Comparison of ENCODE assay signal across 8 mouse cellular contexts in genomic region chr16:4683581-4684456, GRCm38 (mm10). TPM values are rescaled to one million over a fixed set of nuclear protein-coding genes. Genes with fewer than 3 reads are reported as not detected.
DNase-seq lines count a peak whose midpoint lies in the region; ATAC-seq and TF ChIP-seq lines count a peak whose summit lies in the region.

No protein-coding gene starts in this region.

- peak overlapping the region; percentile 95 for H3K4me2 ChIP-seq in heart, embryonic 11.5 days
- peak overlapping the region; percentile 95 for H3K4me2 ChIP-seq in kidney, embryonic 16.5 days (replicated peaks; ENCODE audit: low read depth, low read length)
- H3K4me2 ChIP-seq in myocyte (ENCODE audit: low read depth) = peak overlapping the region; percentile 87

- TF ChIP-seq CTCF in C2C12 (IDR thresholded peaks at IDR 0.05; ENCODE audit: control insufficient read depth, insufficient read depth, insufficient read length) = no peak
- TF ChIP-seq CTCF in brain, embryonic 14.5 days (IDR thresholded peaks at IDR 0.05; ENCODE audit: borderline replicate concordance, extremely low read depth, insufficient read depth, insufficient read length) = no peak
- TF ChIP-seq CTCF in liver, adult 2 months (IDR thresholded peaks at IDR 0.05; ENCODE audit: low read depth, low read length) = no peak

- H3K9me3 ChIP-seq in erythroblast, embryonic 14.5 days (ENCODE audit: control insufficient read depth, low read length) = no peaks in the 10 kb centered on the region
- no peaks in the 10 kb centered on the region for H3K9me3 ChIP-seq in heart, embryonic 11.5 days (replicated peaks; ENCODE audit: control insufficient read depth, low read length)
- H3K9me3 ChIP-seq in kidney, embryonic 16.5 days (ENCODE audit: low read length) = no peaks in the 10 kb centered on the region

- H3K9ac ChIP-seq in heart, embryonic 11.5 days (ENCODE audit: low read depth, low read length) = peak overlapping the region; percentile 91
- H3K9ac ChIP-seq in kidney, embryonic 16.5 days (replicated peaks; ENCODE audit: low read length) = peak overlapping the region; percentile 93
- peak overlapping the region; percentile 93 for H3K9ac ChIP-seq in liver, adult 2 months (ENCODE audit: low read depth, low read length)

- H3K4me3 ChIP-seq in C2C12 (ENCODE audit: insufficient read depth, poor library complexity, severe bottlenecking) = peak overlapping the region; percentile 92
- H3K4me3 ChIP-seq in erythroblast, embryonic 14.5 days (replicated peaks) = peak overlapping the region; percentile 79
- H3K4me3 ChIP-seq in heart, embryonic 11.5 days (ENCODE audit: low read depth, low read length) = peak overlapping the region; percentile 93
- H3K4me3 ChIP-seq in kidney, embryonic 16.5 days (ENCODE audit: low read length) = peak overlapping the region; percentile 93
- peak overlapping the region; percentile 80 for H3K4me3 ChIP-seq in liver, adult 2 months (ENCODE audit: insufficient read depth, low read depth, low read length)
- peak overlapping the region; percentile 98 for H3K4me3 ChIP-seq in myocyte

- peak overlapping the region; percentile 93 for H3ac ChIP-seq in C2C12 (ENCODE audit: control insufficient read depth, insufficient read length, low read depth)
- peak overlapping the region; percentile 31 for H3ac ChIP-seq in myocyte (ENCODE audit: control insufficient read depth, insufficient read length)

- H3K79me2 ChIP-seq in C2C12 (ENCODE audit: control insufficient read depth, insufficient read depth) (peaks cover 29% of the 10 kb centered on the region), myocyte (ENCODE audit: control insufficient read depth, insufficient read depth) (peaks cover 26% of the 10 kb centered on the region)
- peaks cover 14% of the 10 kb centered on the region; the same call in 1 of the 2 replicates for H3K79me2 ChIP-seq in liver, adult 2 months (ENCODE audit: control insufficient read depth, insufficient read depth, low read length)

- H3K79me3 ChIP-seq in C2C12 (ENCODE audit: low read depth) = peaks cover 20% of the 10 kb centered on the region

- H3K27me3 ChIP-seq in C2C12 (ENCODE audit: control insufficient read depth, insufficient read depth, insufficient read length) (no peaks in the 10 kb centered on the region), myocyte (ENCODE audit: control insufficient read depth, insufficient read depth, insufficient read length) (no peaks in the 10 kb centered on the region)
- no peaks in the 10 kb centered on the region for H3K27me3 ChIP-seq in erythroblast, embryonic 14.5 days (ENCODE audit: control insufficient read depth)
- no peaks in the 10 kb centered on the region for H3K27me3 ChIP-seq in heart, embryonic 11.5 days (ENCODE audit: control insufficient read depth, insufficient read depth, low read length)
- H3K27me3 ChIP-seq in kidney, embryonic 16.5 days (ENCODE audit: insufficient read depth, low read length) = no peaks in the 10 kb centered on the region
- no peaks in the 10 kb centered on the region for H3K27me3 ChIP-seq in liver, adult 2 months (ENCODE audit: control insufficient read depth, insufficient read depth, low read length)
- no peaks in the 10 kb centered on the region for H3K27me3 ChIP-seq in splenic B cell, adult 2 months (ENCODE audit: control insufficient read depth, insufficient read depth, low read length, poor library complexity, severe bottlenecking)

- peak; percentile 98 for DNase-seq in brain, embryonic 14.5 days (ENCODE audit: low read depth)
- DNase-seq in liver, adult 2 months (ENCODE audit: extremely low read depth, low read depth, low spot score) = peak; percentile 88
- peak; percentile 97 for DNase-seq in splenic B cell, adult 2 months (ENCODE audit: low read depth, low spot score)

- H3K27ac ChIP-seq in heart, embryonic 11.5 days (ENCODE audit: low read depth, low read length) = peak overlapping the region; percentile 65
- peak overlapping the region; percentile 89 for H3K27ac ChIP-seq in kidney, embryonic 16.5 days (ENCODE audit: low read length)
- H3K27ac ChIP-seq in liver, adult 2 months (replicated peaks; ENCODE audit: insufficient read depth, low read depth, low read length) = peak overlapping the region; percentile 88

- H3K4me1 ChIP-seq in erythroblast, embryonic 14.5 days (ENCODE audit: control insufficient read depth) = peaks cover 61% of the 10 kb centered on the region
- H3K4me1 ChIP-seq in heart, embryonic 11.5 days (ENCODE audit: control insufficient read depth, insufficient read depth, low read length) = peaks cover 5% of the 10 kb centered on the region
- peaks cover 14% of the 10 kb centered on the region for H3K4me1 ChIP-seq in kidney, embryonic 16.5 days (ENCODE audit: insufficient read depth, low read length)
- H3K4me1 ChIP-seq in liver, adult 2 months (ENCODE audit: control insufficient read depth, insufficient read depth, low read length) = peaks cover 10% of the 10 kb centered on the region

- TF ChIP-seq POLR2A in brain, embryonic 14.5 days (IDR thresholded peaks at IDR 0.05; ENCODE audit: borderline replicate concordance, extremely low read depth, insufficient read depth, insufficient read length, poor library complexity, severe bottlenecking) = peak; percentile 88; the same call in 1 of the 2 replicates
- peak; percentile 91; the same call in 1 of the 2 replicates for TF ChIP-seq POLR2A in liver, adult 2 months (IDR thresholded peaks at IDR 0.05; ENCODE audit: extremely low read depth, insufficient read depth, low read length)
- peak; percentile 97 for TF ChIP-seq POLR2A in myocyte (IDR thresholded peaks at IDR 0.05; ENCODE audit: insufficient read length, low read depth)

- H3K36me3 ChIP-seq in C2C12 (ENCODE audit: control insufficient read depth, insufficient read depth) (peaks cover 24% of the 10 kb centered on the region), myocyte (ENCODE audit: control insufficient read depth, insufficient read depth) (peaks cover 16% of the 10 kb centered on the region)
- peaks cover 19% of the 10 kb centered on the region for H3K36me3 ChIP-seq in erythroblast, embryonic 14.5 days (ENCODE audit: control insufficient read depth)
- peaks cover 7% of the 10 kb centered on the region; the same call in 1 of the 2 replicates for H3K36me3 ChIP-seq in heart, embryonic 11.5 days (ENCODE audit: control insufficient read depth, insufficient read depth, low read length)
- peaks cover 14% of the 10 kb centered on the region for H3K36me3 ChIP-seq in kidney, embryonic 16.5 days (ENCODE audit: insufficient read depth, low read length)
- peaks cover 13% of the 10 kb centered on the region for H3K36me3 ChIP-seq in liver, adult 2 months (ENCODE audit: control insufficient read depth, insufficient read depth, low read length)
- peaks cover 4% of the 10 kb centered on the region; the same call in 1 of the 2 replicates for H3K36me3 ChIP-seq in splenic B cell, adult 2 months (ENCODE audit: control insufficient read depth, insufficient read depth, low read length, poor library complexity, severe bottlenecking)

- 1% methylated on average over 54 of the region's 54 CpGs for WGBS in heart, embryonic 11.5 days (ENCODE audit: insufficient replicate concordance)
- under 1% methylated on average over 54 of the region's 54 CpGs for WGBS in kidney, embryonic 16.5 days
- WGBS in liver, adult 2 months = under 1% methylated on average over 54 of the region's 54 CpGs

- ATAC-seq in heart, embryonic 11.5 days (replicated peaks; ENCODE audit: insufficient number of reproducible peaks, low FRiP score, low TSS enrichment) = peak; percentile 81
- ATAC-seq in kidney, embryonic 16.5 days (ENCODE audit: low FRiP score, low TSS enrichment) = peak; percentile 84

RNA-seq across cellular contexts. Expression of gene Coro7, which starts 4.2 kb away (rescaled TPM):
- polyA plus RNA-seq in C2C12 (2012; fragmentation: generic; extraction: Trizol) (6.0 TPM), myocyte (2012; fragmentation: generic; extraction: Trizol) (15.2 TPM)
- 64.0 and 68.8 TPM in 2 replicates for polyA plus RNA-seq in brain, embryonic 14.5 days (2012; rRNA removed)
- polyA plus RNA-seq in erythroblast, embryonic 14.5 days (2012) = 1.1 and 3.2 TPM in 2 replicates
- 12.1 and 12.4 TPM in 2 replicates for polyA plus RNA-seq in heart, embryonic 11.5 days (2014; fragmentation: Nextera tagmentation; extraction: Ambion mirVana)
- polyA plus RNA-seq in kidney, embryonic 16.5 days (2015; fragmentation: Nextera tagmentation; extraction: Ambion mirVana) = 21.4 and 24.0 TPM in 2 replicates
- total RNA-seq in liver, adult 2 months (2014; rRNA removed) = 6.1 and 8.5 TPM in 2 replicates
- 17.3 and 22.7 TPM in 2 replicates for polyA plus RNA-seq in liver, adult 2 months (2012; rRNA removed)

RNA-seq across cellular contexts. Expression of gene Nmral1, which starts 35.3 kb away (rescaled TPM):
- polyA plus RNA-seq in C2C12 (2012; fragmentation: generic; extraction: Trizol) (45.1 TPM), myocyte (2012; fragmentation: generic; extraction: Trizol) (13.3 TPM)
- polyA plus RNA-seq in brain, embryonic 14.5 days (2012; rRNA removed) = 70.6 and 105 TPM in 2 replicates
- polyA plus RNA-seq in erythroblast, embryonic 14.5 days (2012) = 1.9 and 4.0 TPM in 2 replicates
- polyA plus RNA-seq in heart, embryonic 11.5 days (2014; fragmentation: Nextera tagmentation; extraction: Ambion mirVana) = 53.1 and 58.3 TPM in 2 replicates
- 96.7 and 100 TPM in 2 replicates for polyA plus RNA-seq in kidney, embryonic 16.5 days (2015; fragmentation: Nextera tagmentation; extraction: Ambion mirVana)
- total RNA-seq in liver, adult 2 months (2014; rRNA removed) = 10.0 and 11.2 TPM in 2 replicates
- 4.8 and 7.8 TPM in 2 replicates for polyA plus RNA-seq in liver, adult 2 months (2012; rRNA removed)

RNA-seq across cellular contexts. Expression of gene Hmox2, which starts 42.3 kb away (rescaled TPM):
- polyA plus RNA-seq in C2C12 (2012; fragmentation: generic; extraction: Trizol) = 42.6 TPM
- polyA plus RNA-seq in brain, embryonic 14.5 days (2012; rRNA removed) = 52.2 and 59.0 TPM in 2 replicates
- 0.34 and 1.3 TPM in 2 replicates for polyA plus RNA-seq in erythroblast, embryonic 14.5 days (2012)
- 102 and 109 TPM in 2 replicates for polyA plus RNA-seq in heart, embryonic 11.5 days (2014; fragmentation: Nextera tagmentation; extraction: Ambion mirVana)
- polyA plus RNA-seq in kidney, embryonic 16.5 days (2015; fragmentation: Nextera tagmentation; extraction: Ambion mirVana) = 117 and 120 TPM in 2 replicates
- 40.7 and 52.9 TPM in 2 replicates for total RNA-seq in liver, adult 2 months (2014; rRNA removed)
- 25.4 and 28.3 TPM in 2 replicates for polyA plus RNA-seq in liver, adult 2 months (2012; rRNA removed)
- 46.7 TPM for polyA plus RNA-seq in myocyte (2012; fragmentation: generic; extraction: Trizol)

RNA-seq across cellular contexts. Expression of gene Dnaja3, which starts 44.0 kb away (rescaled TPM):
- polyA plus RNA-seq in C2C12 (2012; fragmentation: generic; extraction: Trizol) = 33.0 TPM
- polyA plus RNA-seq in brain, embryonic 14.5 days (2012; rRNA removed) = 23.5 and 28.7 TPM in 2 replicates
- polyA plus RNA-seq in erythroblast, embryonic 14.5 days (2012) = 0.66 and 0.80 TPM in 2 replicates
- polyA plus RNA-seq in heart, embryonic 11.5 days (2014; fragmentation: Nextera tagmentation; extraction: Ambion mirVana) = 63.6 and 72.6 TPM in 2 replicates
- 89.6 and 95.3 TPM in 2 replicates for polyA plus RNA-seq in kidney, embryonic 16.5 days (2015; fragmentation: Nextera tagmentation; extraction: Ambion mirVana)
- total RNA-seq in liver, adult 2 months (2014; rRNA removed) = 76.3 and 81.0 TPM in 2 replicates
- polyA plus RNA-seq in liver, adult 2 months (2012; rRNA removed) = 37.7 and 43.1 TPM in 2 replicates
- 69.5 TPM for polyA plus RNA-seq in myocyte (2012; fragmentation: generic; extraction: Trizol)

RNA-seq across cellular contexts. Expression of gene Vasn, which starts 44.1 kb away (rescaled TPM):
- polyA plus RNA-seq in C2C12 (2012; fragmentation: generic; extraction: Trizol) (49.6 TPM), myocyte (2012; fragmentation: generic; extraction: Trizol) (34.7 TPM)
- polyA plus RNA-seq in brain, embryonic 14.5 days (2012; rRNA removed) = 6.9 and 9.9 TPM in 2 replicates
- 0.01 and 0.19 TPM in 2 replicates for polyA plus RNA-seq in erythroblast, embryonic 14.5 days (2012)
- polyA plus RNA-seq in heart, embryonic 11.5 days (2014; fragmentation: Nextera tagmentation; extraction: Ambion mirVana) = 9.5 and 10.6 TPM in 2 replicates
- 26.8 TPM in 2 replicates for polyA plus RNA-seq in kidney, embryonic 16.5 days (2015; fragmentation: Nextera tagmentation; extraction: Ambion mirVana)
- 4.0 and 5.1 TPM in 2 replicates for total RNA-seq in liver, adult 2 months (2014; rRNA removed)
- 12.6 and 18.0 TPM in 2 replicates for polyA plus RNA-seq in liver, adult 2 months (2012; rRNA removed)

Comparison
In these comparisons a context has a peak if more than half of its experiments do, and no peak if none do; other contexts are left out.
1. Peak in every context shown above with its lines: DNase-seq, ATAC-seq, H3K4me3 ChIP-seq and H3K27ac ChIP-seq.
2. RNA of gene Hmox2, which starts 42.3 kb away (polyA plus RNA-seq): 117 to 120 TPM in kidney, embryonic 16.5 days, 102 to 109 TPM in heart, embryonic 11.5 days, 52.2 to 59.0 TPM in brain, embryonic 14.5 days, 46.7 TPM in myocyte (single experiment), 42.6 TPM in C2C12 (single experiment) and 25.4 to 28.3 TPM in liver, adult 2 months; 0.34 to 1.3 TPM in erythroblast, embryonic 14.5 days; every median in the first group is over 10 times any median in the second.